Mouse (Mus musculus) embryonic fibroblast, embryonic 13.5 days (primary cell): ENCODE measurements around the gene Agfg2. TPM values are rescaled to one million over a fixed set of nuclear protein-coding genes. Genes with fewer than 3 reads are reported as not detected.

Experiments
- H3K27ac ChIP-seq: 2 replicates; pipeline ENCODE4 v1.5.1; 2012; ENCODE audit warnings: low read length, control low read depth, inconsistent platforms; ENCODE audit not compliant: insufficient read depth
- H3K4me1 ChIP-seq: 2 replicates; pipeline ENCODE4 v1.6.1; 2011; ENCODE audit warnings: low read length; ENCODE audit not compliant: control insufficient read depth, insufficient read depth
- H3K4me3 ChIP-seq: 2 replicates; pipeline ENCODE4 v1.5.1; 2011; ENCODE audit warnings: mild to moderate bottlenecking, control low read depth, low read length; ENCODE audit not compliant: insufficient read depth
- CTCF ChIP-seq: IDR thresholded peaks from 2 replicates; pipeline ENCODE4 v1.5.1; 2011; ENCODE audit warnings: mild to moderate bottlenecking, control low read depth, low read length, moderate library complexity, borderline replicate concordance; ENCODE audit not compliant: insufficient read depth
- POLR2A ChIP-seq: IDR thresholded peaks from 2 replicates; pipeline ENCODE4 v1.6.1; 2011; ENCODE audit warnings: low read depth, mild to moderate bottlenecking, control low read depth, low read length, moderate library complexity
- polyA plus RNA-seq: library from polyadenylated mRNA; stranded (reverse); fragments of >200 nt; gene quantifications from 2 replicates; pipeline ENCODE4 v1.2.4, GENCODE M21; 2011; ENCODE audit warnings: low read depth; ENCODE audit not compliant: missing spikeins, insufficient read length

Agfg2 gene
- polyA plus RNA-seq, 1 experiment: 22.0 TPM

DNA sequence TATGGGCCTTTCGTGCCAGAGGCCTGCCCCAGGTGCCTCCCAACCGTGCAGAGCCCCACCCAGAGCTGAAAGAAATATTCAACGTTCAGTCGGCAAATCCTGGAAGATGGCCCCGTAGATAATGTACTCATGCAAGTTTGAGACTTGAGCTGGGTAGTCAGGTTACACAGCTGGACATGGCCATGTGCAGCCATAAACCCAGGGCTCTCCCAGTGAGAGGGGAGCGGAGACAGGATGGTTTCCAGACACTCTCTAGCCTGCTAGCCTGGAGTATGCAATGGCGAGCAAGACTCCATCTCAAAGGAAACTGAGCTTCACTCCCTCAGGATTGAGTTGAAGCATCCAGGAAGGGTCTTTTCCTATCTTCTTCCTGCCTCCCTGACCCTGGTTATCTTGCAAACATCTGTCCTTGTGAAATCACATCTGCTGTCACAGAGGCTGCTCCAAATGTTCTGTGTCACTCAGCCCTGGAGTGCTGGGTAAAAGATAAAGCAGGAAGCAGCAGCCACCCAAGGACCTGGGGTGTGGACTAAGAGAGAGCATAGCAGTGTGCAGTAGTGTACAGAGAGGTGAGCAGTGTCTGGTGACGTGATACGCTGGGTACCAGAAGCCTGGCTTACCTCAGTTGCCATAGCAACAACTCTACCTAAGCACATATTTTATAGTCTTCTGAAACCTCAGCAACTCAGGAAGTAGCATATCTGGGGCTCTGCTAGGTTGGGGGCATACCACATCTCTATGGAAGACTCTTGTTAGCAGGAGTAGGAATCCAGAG is 36.5 kb downstream of the Agfg2 start:
- TF ChIP-seq CTCF (no peak), POLR2A (no peak)
- Histone ChIP-seq H3K27ac (no peak overlapping the region), H3K4me1 (peaks cover 8% of the 10 kb centered on the region; the same call in 1 of the 2 replicates), H3K4me3 (no peak overlapping the region)

DNA sequence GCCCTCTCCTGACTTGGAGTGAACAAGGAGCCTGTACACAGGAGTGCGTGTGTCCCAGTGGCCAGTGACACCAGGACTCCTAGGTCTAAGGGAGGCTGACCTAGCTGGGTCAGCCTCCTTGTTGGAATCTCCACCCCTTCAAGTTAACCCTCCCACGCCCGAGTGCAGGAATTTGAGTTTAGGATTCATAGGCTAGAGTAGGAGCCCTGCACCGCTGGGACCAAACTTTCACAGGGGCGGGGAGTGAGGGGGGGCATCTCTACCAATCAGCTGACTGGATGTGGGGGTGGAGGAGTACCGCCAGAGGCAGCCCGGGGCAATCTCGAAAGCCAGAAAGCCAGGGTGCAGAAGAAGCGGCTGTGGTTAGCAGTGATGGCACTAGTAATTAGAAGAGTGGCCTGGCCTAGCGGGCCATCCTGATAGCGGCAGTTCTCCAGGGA is 38.9 kb downstream of the Agfg2 start, which contains the start of gene Irs3:
Gene Irs3 (minus strand): TSS at position 63 of the 440 bp plus-strand sequence.
- peak; percentile 40; the same call in 1 of the 2 replicates for TF ChIP-seq POLR2A
- no peak for TF ChIP-seq CTCF
- no peak within 1 kb of the TSS for H3K27ac ChIP-seq
- H3K4me1 ChIP-seq: 0 out of 2 replicates have a peak, but pooled peaks cover 3% of the 10 kb centered on the region
- peak within 1 kb of the TSS; percentile 6; the same call in 1 of the 2 replicates for H3K4me3 ChIP-seq

DNA sequence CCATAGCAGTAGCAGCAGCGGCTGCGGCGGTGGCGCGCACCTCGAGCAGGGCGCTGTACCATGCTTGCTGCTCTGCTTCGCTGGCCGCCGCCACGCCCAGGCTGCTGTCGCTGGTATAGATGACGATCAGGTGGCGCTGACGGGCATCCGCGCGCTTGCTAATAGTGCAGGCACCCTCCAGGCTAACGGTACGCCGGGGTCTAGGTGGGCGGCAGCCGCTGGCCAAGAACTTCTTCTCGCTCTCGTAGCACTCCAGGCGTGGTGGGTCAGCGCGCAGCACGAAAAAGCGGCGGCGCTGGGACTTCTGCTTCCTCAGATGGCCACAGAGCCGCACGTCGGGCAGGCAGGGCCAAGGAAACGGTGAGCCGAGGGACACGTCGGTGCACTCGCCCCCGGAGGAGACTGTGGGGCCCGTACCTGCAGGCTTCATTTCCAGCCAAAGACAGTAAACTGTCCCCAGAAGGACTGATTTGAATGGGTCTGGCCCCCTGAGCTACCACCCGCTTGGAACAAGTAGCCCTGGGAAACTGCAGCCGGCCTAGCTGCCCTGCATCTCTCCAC is 39.4 kb downstream of the Agfg2 start:
- TF ChIP-seq POLR2A: no peak
- Histone ChIP-seq H3K27ac (no peak overlapping the region), H3K4me1 (0 out of 2 replicates have a peak, but pooled peaks cover 3% of the 10 kb centered on the region), H3K4me3 (peak overlapping the region; percentile 6; the same call in 1 of the 2 replicates)

DNA sequence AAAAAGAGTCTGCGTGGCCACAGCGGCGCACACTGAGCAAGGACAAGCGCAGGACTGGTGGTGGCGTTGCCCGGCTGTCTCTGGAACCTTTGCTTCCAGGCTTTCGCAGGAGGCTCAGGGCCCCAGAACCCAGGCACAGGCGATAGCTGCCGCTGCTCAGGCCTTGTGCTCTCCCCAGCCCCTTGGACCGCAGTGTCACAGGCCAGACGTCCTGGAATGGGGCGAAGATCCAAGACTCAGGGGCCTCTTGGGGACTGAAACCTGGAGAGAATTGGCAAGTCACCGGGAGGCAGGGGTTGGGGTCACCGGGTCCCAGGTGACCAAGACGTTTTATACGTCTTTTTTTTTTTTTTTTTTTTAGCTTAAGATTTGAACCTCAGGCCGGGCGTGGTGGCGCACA is 40.0 kb downstream of the Agfg2 start:
- Histone ChIP-seq H3K4me1 (0 out of 2 replicates have a peak, but pooled peaks cover 3% of the 10 kb centered on the region), H3K4me3 (no peak overlapping the region), H3K27ac (no peak overlapping the region)
- TF ChIP-seq CTCF (no peak), POLR2A (no peak)

DNA sequence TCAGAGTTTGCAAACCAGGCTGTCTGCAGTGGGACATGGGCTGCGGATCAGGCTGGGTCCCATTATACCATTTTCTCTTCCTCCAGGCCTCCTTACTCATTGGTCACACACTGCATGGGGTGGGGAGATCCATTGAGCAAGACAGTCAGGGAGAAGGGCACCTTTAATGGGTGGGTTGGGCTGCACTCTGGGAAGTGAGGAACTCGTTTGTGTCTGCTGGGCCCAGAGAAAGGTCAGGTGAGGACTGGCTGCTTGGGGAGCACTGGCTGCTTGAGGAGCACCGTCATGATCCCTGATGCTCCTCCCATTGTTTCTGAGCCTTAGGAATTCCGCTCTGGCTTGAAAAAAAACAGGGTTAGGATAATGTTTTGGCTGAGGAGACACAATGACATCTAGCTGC is 41.6 kb downstream of the Agfg2 start:
- H3K4me1 ChIP-seq: no peaks in the 10 kb centered on the region
- TF ChIP-seq CTCF: no peak
- TF ChIP-seq POLR2A: no peak
- H3K4me3 ChIP-seq: no peak overlapping the region
- H3K27ac ChIP-seq: no peak overlapping the region

DNA sequence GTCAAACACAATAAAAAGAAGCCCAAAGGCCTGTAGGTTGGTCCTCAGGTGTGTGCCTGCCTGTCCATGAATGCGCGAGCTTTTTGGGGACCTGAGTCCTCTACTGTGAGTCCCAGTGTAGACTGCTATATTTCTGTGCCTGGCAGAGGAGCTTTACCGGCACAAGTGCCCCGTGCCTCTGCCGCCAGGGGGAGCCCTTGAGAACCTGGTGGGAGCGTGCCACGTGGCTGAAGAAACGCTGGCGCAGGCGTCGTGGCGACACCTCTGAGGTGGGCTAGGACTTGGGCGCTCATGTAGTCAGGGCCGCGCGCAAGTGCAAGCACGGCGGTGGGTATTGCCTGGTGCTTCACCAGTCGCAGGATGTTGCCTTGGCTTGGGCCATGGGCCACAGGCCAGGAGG is 43.5 kb downstream of the Agfg2 start, which contains the start of gene Sap25:
Gene Sap25 (plus strand): TSS at position 281 of the 400 bp plus-strand sequence.
- Histone ChIP-seq H3K4me1 (no peaks in the 10 kb centered on the region), H3K27ac (no peak within 1 kb of the TSS), H3K4me3 (no peak within 1 kb of the TSS)
- TF ChIP-seq POLR2A: no peak
- TF ChIP-seq CTCF: peak; percentile 33; the same call in 1 of the 2 replicates

DNA sequence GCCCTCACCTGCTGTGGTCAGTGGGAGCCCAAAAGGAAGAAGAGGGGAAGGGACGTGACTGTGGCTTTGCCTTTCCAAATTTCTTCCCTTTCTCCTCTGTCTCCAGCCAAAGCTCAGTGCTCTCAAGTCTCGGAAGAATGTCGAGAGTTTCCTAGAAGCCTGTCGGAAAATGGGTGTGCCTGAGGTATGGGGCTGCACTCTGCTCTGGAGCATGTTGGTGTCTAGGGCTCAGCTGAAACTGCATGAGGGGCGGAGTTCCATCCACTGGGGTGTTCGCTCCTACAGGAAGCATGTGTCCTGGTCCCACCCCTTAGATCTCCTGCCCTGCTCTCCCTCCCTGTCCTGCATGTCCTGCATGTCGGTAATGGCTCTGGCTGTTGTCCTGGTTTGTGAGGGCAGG is 45.1 kb downstream of the Agfg2 start:
- Histone ChIP-seq H3K27ac (no peak overlapping the region), H3K4me3 (no peak overlapping the region), H3K4me1 (no peaks in the 10 kb centered on the region)
- TF ChIP-seq POLR2A (no peak), CTCF (no peak)

DNA sequence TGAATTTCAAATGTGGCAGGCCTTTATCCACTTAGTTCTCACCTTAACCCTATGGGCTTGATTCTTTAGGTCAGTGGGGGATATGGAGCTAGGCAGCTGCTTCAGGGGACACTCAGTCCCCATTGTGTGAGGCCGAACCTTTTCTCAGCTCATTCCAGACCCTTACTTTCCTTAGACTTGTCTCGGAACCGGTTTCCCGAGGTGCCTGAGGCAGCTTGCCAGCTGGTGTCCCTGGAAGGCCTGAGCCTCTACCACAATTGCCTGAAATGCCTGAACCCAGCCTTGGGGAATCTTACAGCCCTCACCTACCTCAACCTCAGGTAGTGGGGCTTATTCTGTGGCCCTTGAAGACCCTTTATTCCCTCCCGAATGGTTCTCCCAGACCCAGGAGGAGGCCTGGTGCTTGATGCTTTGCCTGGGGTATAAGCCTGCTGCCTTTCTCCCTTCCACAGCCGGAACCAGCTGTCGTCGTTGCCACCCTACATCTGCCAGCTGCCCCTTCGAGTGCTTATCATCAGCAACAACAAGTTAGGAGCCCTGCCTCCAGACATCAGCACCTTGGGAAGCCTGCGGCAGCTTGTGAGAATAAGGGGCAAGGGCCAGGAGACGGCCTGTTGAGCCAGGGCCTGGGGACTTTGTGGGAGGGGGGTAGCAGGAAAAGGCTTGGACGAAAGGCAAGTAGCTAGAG is 51.0 kb downstream of the Agfg2 start:
- Histone ChIP-seq H3K4me3 (no peak overlapping the region), H3K27ac (no peak overlapping the region), H3K4me1 (peaks cover 9% of the 10 kb centered on the region; the same call in 1 of the 2 replicates)
- TF ChIP-seq CTCF (no peak), POLR2A (no peak)

DNA sequence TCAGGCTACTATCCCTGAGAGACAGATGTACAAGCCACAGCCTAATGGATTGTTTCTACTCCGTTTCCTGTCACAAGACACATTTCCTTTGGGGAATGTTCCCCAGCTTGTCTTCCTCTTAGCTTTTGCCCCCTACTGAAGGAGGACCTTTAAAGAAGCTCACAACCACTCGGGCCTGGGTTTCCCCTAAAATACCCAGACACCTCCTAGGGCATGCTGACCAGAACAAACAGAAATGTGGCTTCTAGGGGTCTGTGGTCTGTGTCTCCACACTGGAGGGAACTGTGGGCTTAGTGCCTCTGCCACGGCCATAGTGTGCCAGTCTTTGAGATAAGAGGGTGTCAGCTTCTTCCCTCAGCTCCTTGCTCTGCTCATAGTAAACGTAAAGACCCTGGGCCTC is 52.9 kb downstream of the Agfg2 start:
- Histone ChIP-seq H3K4me3 (no peak overlapping the region), H3K27ac (no peak overlapping the region)
- no peak for TF ChIP-seq CTCF
- no peak for TF ChIP-seq POLR2A

More for the DNA sequence above, 52.9 kb downstream of the Agfg2 start:
- H3K4me1 ChIP-seq: peaks cover 9% of the 10 kb centered on the region; the same call in 1 of the 2 replicates
